ENCODE assay signal across 8 mouse cellular contexts in genomic region chr3:96237335-96237903, GRCm38 (mm10). TPM values are rescaled to one million over a fixed set of nuclear protein-coding genes. Genes with fewer than 3 reads are reported as not detected.
DNase-seq lines count a peak whose midpoint lies in the region; ATAC-seq and TF ChIP-seq lines count a peak whose summit lies in the region.

No protein-coding gene starts in this region.

- peak overlapping the region; percentile 85 for H3K4me3 ChIP-seq in testis, adult 2 months (ENCODE audit: control insufficient read depth, low read depth, low read length)
- peak overlapping the region; percentile 55 for H3K4me3 ChIP-seq in embryonic fibroblast, embryonic 13.5 days (ENCODE audit: insufficient read depth, low read length)
- H3K4me3 ChIP-seq in liver, embryonic 11.5 days (ENCODE audit: low read depth, low read length): peak overlapping the region; percentile 52

- H3K4me1 ChIP-seq in testis, adult 2 months (ENCODE audit: control insufficient read depth, insufficient read depth, low read length): peaks cover 5% of the 10 kb centered on the region; the same call in 1 of the 2 replicates
- peaks cover 3% of the 10 kb centered on the region; the same call in 1 of the 2 replicates for H3K4me1 ChIP-seq in embryonic fibroblast, embryonic 13.5 days (ENCODE audit: control insufficient read depth, insufficient read depth, low read length)
- peaks cover 9% of the 10 kb centered on the region for H3K4me1 ChIP-seq in liver, embryonic 11.5 days (replicated peaks; ENCODE audit: control insufficient read depth, insufficient read depth, low read length)

- no peaks in the 10 kb centered on the region for H3K9me3 ChIP-seq in liver, embryonic 11.5 days (ENCODE audit: control insufficient read depth, low read length)

- H3K27me3 ChIP-seq in testis, adult 2 months (ENCODE audit: control insufficient read depth, insufficient read depth, low read length): no peaks in the 10 kb centered on the region
- H3K27me3 ChIP-seq in liver, embryonic 11.5 days (replicated peaks; ENCODE audit: control insufficient read depth, insufficient read depth, low read length): no peaks in the 10 kb centered on the region

- ATAC-seq in liver, embryonic 11.5 days (replicated peaks; ENCODE audit: low FRiP score): no peak

- peak overlapping the region; percentile 76 for H3K9ac ChIP-seq in liver, embryonic 11.5 days (ENCODE audit: low read depth, low read length)

- DNase-seq in testis, postnatal 10 days (ENCODE audit: low spot score): no peak
- DNase-seq in liver, embryonic 11.5 days (ENCODE audit: low spot score): peak; percentile 61
- DNase-seq in yolk sac, embryonic 10.5 days (ENCODE audit: low spot score): peak; percentile 65
- no peak for DNase-seq in frontal cortex, postnatal 10 days (ENCODE audit: low spot score in 2 of 2)
- DNase-seq in adrenal gland, adult 2 months: no peak
- DNase-seq in right cerebral cortex, postnatal 10 days (ENCODE audit: low spot score in 2 of 2): no peak

- no peaks in the 10 kb centered on the region for H3K36me3 ChIP-seq in testis, adult 2 months (ENCODE audit: control insufficient read depth, insufficient read depth, low read length)
- H3K36me3 ChIP-seq in liver, embryonic 11.5 days (ENCODE audit: control insufficient read depth, insufficient read depth, low read length): no peaks in the 10 kb centered on the region

- peak overlapping the region; percentile 81 for H3K4me2 ChIP-seq in liver, embryonic 11.5 days

- TF ChIP-seq CTCF in testis, adult 2 months (IDR thresholded peaks at IDR 0.05; ENCODE audit: control insufficient read depth, insufficient read depth, insufficient replicate concordance, low read depth, low read length): no peak
- no peak for TF ChIP-seq CTCF in embryonic fibroblast, embryonic 13.5 days (IDR thresholded peaks at IDR 0.05; ENCODE audit: borderline replicate concordance, insufficient read depth, low read length)

- whole genome bisulfite sequencing in liver, embryonic 11.5 days: 23% methylated on average over 7 of the region's 7 CpGs

- H3K27ac ChIP-seq in testis, adult 2 months (ENCODE audit: control insufficient read depth, insufficient read depth, low read depth, low read length): no peak overlapping the region
- H3K27ac ChIP-seq in embryonic fibroblast, embryonic 13.5 days (ENCODE audit: insufficient read depth, low read length): peak overlapping the region; percentile 83
- peak overlapping the region; percentile 89 for H3K27ac ChIP-seq in liver, embryonic 11.5 days (ENCODE audit: low read depth, low read length)

- TF ChIP-seq POLR2A in testis, adult 2 months (IDR thresholded peaks at IDR 0.05; ENCODE audit: control insufficient read depth, low read depth, low read length): no peak
- no peak; the same call in 1 of the 2 replicates for TF ChIP-seq POLR2A in embryonic fibroblast, embryonic 13.5 days (IDR thresholded peaks at IDR 0.05; ENCODE audit: low read depth, low read length)

RNA-seq across cellular contexts. Expression of gene Hist2h3c2, which starts 1.5 kb away (rescaled TPM):
- polyA plus RNA-seq in testis, adult 2 months (2012; rRNA removed): 18.0 and 18.3 TPM in 2 replicates
- polyA plus RNA-seq in embryonic fibroblast, embryonic 13.5 days (2011; ENCODE audit: insufficient read length, low read depth, missing spikeins): 10.0 and 16.5 TPM in 2 replicates
- 5.8 and 8.0 TPM in 2 replicates for polyA plus RNA-seq in liver, embryonic 11.5 days (2014; fragmentation: Nextera tagmentation; extraction: Ambion mirVana)
- total RNA-seq in adrenal gland, adult 2 months (2021): 10 to 100 TPM; 21.8 to 28.5 TPM
- 59.6 and 80.3 TPM in 2 replicates for polyA plus RNA-seq in adrenal gland, adult 2 months (2012; rRNA removed)

RNA-seq across cellular contexts. Expression of gene Hist2h2aa2, which starts 2.7 kb away (rescaled TPM):
- 37.8 and 209 TPM in 2 replicates for polyA plus RNA-seq in testis, adult 2 months (2012; rRNA removed)
- polyA plus RNA-seq in embryonic fibroblast, embryonic 13.5 days (2011; ENCODE audit: insufficient read length, low read depth, missing spikeins): not detected in 2 replicates
- 27.8 and 34.5 TPM in 2 replicates for polyA plus RNA-seq in liver, embryonic 11.5 days (2014; fragmentation: Nextera tagmentation; extraction: Ambion mirVana)
- 100 to 1,000 TPM; 493 to 563 TPM for total RNA-seq in adrenal gland, adult 2 months (2021)
- polyA plus RNA-seq in adrenal gland, adult 2 months (2012; rRNA removed): 686 and 751 TPM in 2 replicates

RNA-seq across cellular contexts. Expression of gene Hist2h2aa1, which starts 7.9 kb away (rescaled TPM):
- polyA plus RNA-seq in testis, adult 2 months (2012; rRNA removed): 1,076 and 1,288 TPM in 2 replicates
- polyA plus RNA-seq in embryonic fibroblast, embryonic 13.5 days (2011; ENCODE audit: insufficient read length, low read depth, missing spikeins): 9.2 and 11.1 TPM in 2 replicates
- polyA plus RNA-seq in liver, embryonic 11.5 days (2014; fragmentation: Nextera tagmentation; extraction: Ambion mirVana): 12.1 and 12.7 TPM in 2 replicates
- total RNA-seq in adrenal gland, adult 2 months (2021): 10 to 100 TPM in 1 of 2 experiments, not detected in 1; 21.4 TPM
- 503 and 643 TPM in 2 replicates for polyA plus RNA-seq in adrenal gland, adult 2 months (2012; rRNA removed)

RNA-seq across cellular contexts. Expression of gene Hist2h3c1, which starts 9.1 kb away (rescaled TPM):
- not detected in 2 replicates for polyA plus RNA-seq in testis, adult 2 months (2012; rRNA removed)
- polyA plus RNA-seq in embryonic fibroblast, embryonic 13.5 days (2011; ENCODE audit: insufficient read length, low read depth, missing spikeins): not detected in 2 replicates
- 0.93 and 1.5 TPM in 2 replicates for polyA plus RNA-seq in liver, embryonic 11.5 days (2014; fragmentation: Nextera tagmentation; extraction: Ambion mirVana)
- total RNA-seq in adrenal gland, adult 2 months (2021): 1 to 10 TPM in 1 of 2 experiments, not detected in 1; 2.0 TPM
- polyA plus RNA-seq in adrenal gland, adult 2 months (2012; rRNA removed): not detected in 2 replicates

RNA-seq across cellular contexts. Expression of gene Hist2h2be, which starts 16.5 kb away (rescaled TPM):
- polyA plus RNA-seq in testis, adult 2 months (2012; rRNA removed): 11.3 and 13.0 TPM in 2 replicates
- 1.1 and 1.2 TPM in 2 replicates for polyA plus RNA-seq in embryonic fibroblast, embryonic 13.5 days (2011; ENCODE audit: insufficient read length, low read depth, missing spikeins)
- 7.7 and 7.9 TPM in 2 replicates for polyA plus RNA-seq in liver, embryonic 11.5 days (2014; fragmentation: Nextera tagmentation; extraction: Ambion mirVana)
- total RNA-seq in adrenal gland, adult 2 months (2021): 10 to 100 TPM; 15.6 to 23.5 TPM
- 6.1 and 6.4 TPM in 2 replicates for polyA plus RNA-seq in adrenal gland, adult 2 months (2012; rRNA removed)

Comparison
In these comparisons a context has a peak if more than half of its experiments do, and no peak if none do; other contexts are left out.
1. DNase-seq: peak in liver, embryonic 11.5 days (single experiment) and yolk sac, embryonic 10.5 days (single experiment); none in testis, postnatal 10 days (single experiment), frontal cortex, postnatal 10 days (0 of 2), adrenal gland, adult 2 months (single experiment) and right cerebral cortex, postnatal 10 days (0 of 2).
2. RNA of gene Hist2h2aa2, which starts 2.7 kb away (polyA plus RNA-seq): 686 to 751 TPM in adrenal gland, adult 2 months, 37.8 to 209 TPM in testis, adult 2 months and 27.8 to 34.5 TPM in liver, embryonic 11.5 days; not detected in embryonic fibroblast, embryonic 13.5 days; every median in the first group is over 10 times any median in the second.
3. RNA of gene Hist2h2aa1, which starts 7.9 kb away (polyA plus RNA-seq): 1,076 to 1,288 TPM in testis, adult 2 months and 503 to 643 TPM in adrenal gland, adult 2 months; 12.1 to 12.7 TPM in liver, embryonic 11.5 days and 9.2 to 11.1 TPM in embryonic fibroblast, embryonic 13.5 days; every median in the first group is over 10 times any median in the second.
4. Peak in every context shown above with its lines, with median percentiles within 50 percentile points of each other: H3K4me3 ChIP-seq.